Mouse (Mus musculus) heart, adult 2 months (tissue): ENCODE results near the gene Scd1. TPM values are rescaled to one million over a fixed set of nuclear protein-coding genes. Genes with fewer than 3 reads are reported as not detected.

Source experiments
- DNase-seq, 2 experiments: peaks; one replicate each; pipeline ENCODE4 v3.0.0; 2021
- H3K27ac ChIP-seq: fragments of 200-600 bp; 2 replicates; pipeline ENCODE4 v1.8.1; 2022
- H3K27me3 ChIP-seq: fragments of 200-500 bp; 2 replicates; pipeline ENCODE4 v1.6.1; 2012; ENCODE audit warnings: mild to moderate bottlenecking, low read length, inconsistent platforms, mixed read lengths; ENCODE audit not compliant: control insufficient read depth, insufficient read depth
- H3K36me3 ChIP-seq: fragments of 200-500 bp; 2 replicates; pipeline ENCODE4 v1.6.1; 2012; ENCODE audit warnings: low read length, inconsistent platforms; ENCODE audit not compliant: control insufficient read depth, insufficient read depth
- H3K4me1 ChIP-seq: fragments of 200-500 bp; 2 replicates; pipeline ENCODE4 v1.6.1; 2011; ENCODE audit warnings: low read length; ENCODE audit not compliant: control insufficient read depth, insufficient read depth
- H3K4me3 ChIP-seq: fragments of 200-600 bp; 2 replicates; pipeline ENCODE4 v1.8.1; 2022
- H3K79me2 ChIP-seq: fragments of 200-500 bp; replicated peaks from 2 replicates; pipeline ENCODE4 v1.6.1; 2012; ENCODE audit warnings: mild to moderate bottlenecking, inconsistent platforms, low read length, moderate library complexity, mixed read lengths; ENCODE audit not compliant: control insufficient read depth, insufficient read depth
- H3K9ac ChIP-seq: fragments of 200-500 bp; 2 replicates; pipeline ENCODE4 v1.6.1; 2012; ENCODE audit warnings: low read depth, mild to moderate bottlenecking, control low read depth, inconsistent platforms, low read length, mixed read lengths
- CTCF ChIP-seq: fragments of 200-600 bp; IDR thresholded peaks from 2 replicates; pipeline ENCODE4 v1.8.1; 2022; ENCODE audit warnings: antibody characterized with exemption, mild to moderate bottlenecking, moderate library complexity
- EP300 ChIP-seq: fragments of 200-500 bp; IDR thresholded peaks from 2 replicates; pipeline ENCODE4 v1.6.1; 2011; ENCODE audit warnings: low read depth, low read length, control low read depth; ENCODE audit not compliant: insufficient read depth
- POLR2A ChIP-seq: fragments of 200-500 bp; IDR thresholded peaks from 2 replicates; pipeline ENCODE4 v1.6.1; 2011; ENCODE audit warnings: mild to moderate bottlenecking, low read depth, low read length, control low read depth; ENCODE audit not compliant: insufficient read depth
- WGBS: fragments of 180-500 bp; shearing (Covaris S2); methylation state at CpG from one replicate; pipeline ENCODE4 v1.1.7; 2018; 5-methylcytosine and 5-hydroxymethylcytosine counted together
- intact Hi-C: fragments of 180-260 bp; cut with DNase I; formaldehyde crosslinking; loops from one replicate; pipeline ENCODE4 v1.15.1; 2025
- polyA plus RNA-seq: library from polyadenylated mRNA; depleted of rRNA; stranded (reverse); fragments of >200 nt; gene quantifications from 2 replicates; pipeline ENCODE4 v1.2.3, GENCODE M21; 2012
- total RNA-seq, 2 experiments: library from RNA; stranded (reverse); gene quantifications; 2 replicates each; pipeline ENCODE4 v1.2.3; 2021

Scd1 gene
- total and polyA plus RNA-seq, 3 experiments = 25.9 to 1,844 (median 31.7) TPM

DNA sequence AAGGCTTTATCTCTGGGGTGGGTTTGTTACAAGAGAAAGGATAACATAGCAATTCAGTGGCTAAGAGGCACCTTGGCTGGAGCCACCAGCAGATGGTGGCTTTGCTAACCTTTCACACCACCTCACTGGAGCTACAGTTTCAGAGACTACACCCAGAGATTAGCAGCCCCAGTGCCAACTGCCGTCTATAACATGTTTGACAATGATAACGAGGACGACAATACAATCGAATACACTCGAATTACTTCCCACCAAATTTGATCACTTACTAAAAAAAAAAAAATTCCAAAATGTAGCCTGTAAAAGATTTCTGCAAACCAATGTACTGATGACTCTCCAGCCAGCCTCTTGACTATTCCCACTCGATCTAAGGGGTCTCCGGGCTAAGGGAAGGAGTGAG lies 12.7 kb downstream of the Scd1 start:
- Histone ChIP-seq H3K27ac (no peak overlapping the region), H3K79me2 (no peaks in the 10 kb centered on the region), H3K36me3 (no peaks in the 10 kb centered on the region), H3K4me1 (no peaks in the 10 kb centered on the region; the same call in 1 of the 2 replicates), H3K27me3 (no peaks in the 10 kb centered on the region), H3K4me3 (no peak overlapping the region), H3K9ac (no peak overlapping the region)
- WGBS = 61% methylated on average over 7 of the region's 7 CpGs
- intact Hi-C loops = no loop called here
- TF ChIP-seq CTCF = no peak
- TF ChIP-seq EP300 = no peak
- TF ChIP-seq POLR2A = no peak
- no peak for DNase-seq

DNA sequence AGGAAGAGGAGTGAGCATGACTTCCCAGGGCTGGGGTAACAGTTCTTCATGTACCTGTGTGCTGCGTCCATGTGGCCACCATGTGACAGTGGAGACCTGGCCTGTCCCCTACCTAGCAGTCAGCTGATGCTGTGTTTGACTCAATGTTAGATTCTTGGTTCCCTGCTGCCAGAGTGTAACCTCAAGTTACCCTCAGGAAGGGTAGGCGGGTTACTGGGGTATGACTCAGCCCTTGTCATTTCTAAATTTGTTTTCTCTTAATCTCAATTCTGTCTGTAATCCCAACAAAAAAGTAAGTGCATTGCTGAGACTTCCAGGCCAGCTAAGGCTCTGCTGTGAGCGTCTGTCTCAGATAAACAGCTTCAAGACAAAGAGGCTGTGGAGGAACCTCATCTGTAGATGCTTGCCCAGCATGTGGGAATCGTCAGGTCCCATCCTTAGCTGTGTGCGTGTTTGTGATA lies 13.7 kb downstream of the Scd1 start:
- Histone ChIP-seq H3K79me2 (no peaks in the 10 kb centered on the region), H3K36me3 (no peaks in the 10 kb centered on the region), H3K27ac (peak overlapping the region; percentile 15), H3K4me3 (no peak overlapping the region), H3K4me1 (peaks cover 2% of the 10 kb centered on the region), H3K27me3 (no peaks in the 10 kb centered on the region), H3K9ac (no peak overlapping the region)
- WGBS = 55% methylated on average over 5 of the region's 5 CpGs
- TF ChIP-seq POLR2A (no peak), EP300 (no peak), CTCF (no peak)
- peak in 1 of 2 experiments; percentile 34 for DNase-seq
- intact Hi-C loops = no loop called here

DNA sequence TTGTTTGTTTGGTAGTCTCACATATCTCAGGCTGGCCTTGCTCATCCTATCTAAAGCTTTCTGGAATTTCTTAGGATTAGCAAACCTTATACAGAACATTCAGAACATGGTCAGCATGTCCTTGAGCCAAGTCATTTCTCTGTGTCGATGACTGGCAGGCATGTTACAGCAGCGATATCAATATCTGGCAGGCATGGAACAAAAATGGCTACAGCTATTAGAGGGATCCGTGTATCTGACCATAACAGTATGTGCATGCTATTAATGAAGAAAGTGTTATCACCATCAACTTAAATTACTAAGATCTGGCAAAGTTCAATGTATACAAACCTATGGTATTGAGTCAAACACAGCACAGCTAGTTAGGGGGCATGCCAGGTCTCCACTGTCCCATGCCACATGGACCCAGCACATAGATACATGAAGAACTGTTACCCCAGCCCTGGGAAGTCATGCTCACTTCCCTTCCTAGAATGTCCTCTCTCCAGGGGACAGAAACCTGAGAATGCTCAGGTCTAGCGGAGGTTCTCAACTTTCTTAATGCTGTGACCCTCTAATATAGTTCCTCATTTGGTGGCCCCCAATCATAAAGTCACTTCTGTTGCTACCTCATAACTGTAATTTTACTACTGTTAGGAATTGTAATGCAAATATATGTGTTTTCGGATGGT lies 15.2 kb downstream of the Scd1 start:
- Histone ChIP-seq H3K4me1 (peaks cover 6% of the 10 kb centered on the region), H3K79me2 (no peaks in the 10 kb centered on the region), H3K36me3 (peaks cover under 1% of the 10 kb centered on the region; the same call in 1 of the 2 replicates), H3K27ac (no peak overlapping the region), H3K9ac (no peak overlapping the region), H3K27me3 (no peaks in the 10 kb centered on the region), H3K4me3 (no peak overlapping the region)
- TF ChIP-seq POLR2A (no peak), CTCF (no peak), EP300 (no peak)
- intact Hi-C loops = no loop called here
- WGBS = 75% methylated on average over 5 of the region's 5 CpGs
- no peak for DNase-seq

DNA sequence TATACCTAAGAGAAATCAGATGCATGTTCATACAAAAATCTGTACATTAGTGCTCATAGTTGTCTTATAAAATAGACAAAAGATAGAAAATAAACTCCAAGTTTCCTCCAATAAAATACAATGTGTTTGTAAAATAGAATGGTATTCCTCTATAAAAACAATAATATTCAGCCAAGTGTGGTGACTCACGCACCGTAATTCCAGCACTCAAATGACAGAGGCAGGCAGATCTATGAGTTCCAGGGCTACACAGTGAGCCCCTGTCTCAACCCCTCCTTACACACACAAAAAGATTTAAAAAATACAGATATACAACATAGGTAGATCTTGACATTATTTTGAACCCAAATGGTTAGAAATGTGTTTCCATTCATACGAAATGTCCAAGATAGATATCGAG lies 15.8 kb downstream of the Scd1 start:
- Histone ChIP-seq H3K27ac (no peak overlapping the region), H3K9ac (no peak overlapping the region), H3K4me1 (peaks cover 6% of the 10 kb centered on the region), H3K4me3 (no peak overlapping the region), H3K27me3 (no peaks in the 10 kb centered on the region), H3K79me2 (no peaks in the 10 kb centered on the region), H3K36me3 (peaks cover 2% of the 10 kb centered on the region; the same call in 1 of the 2 replicates)
- intact Hi-C loops = no loop called here
- TF ChIP-seq EP300 = no peak
- TF ChIP-seq CTCF = no peak
- TF ChIP-seq POLR2A = no peak
- 82% methylated on average over 4 of the region's 4 CpGs for WGBS
- DNase-seq = no peak

DNA sequence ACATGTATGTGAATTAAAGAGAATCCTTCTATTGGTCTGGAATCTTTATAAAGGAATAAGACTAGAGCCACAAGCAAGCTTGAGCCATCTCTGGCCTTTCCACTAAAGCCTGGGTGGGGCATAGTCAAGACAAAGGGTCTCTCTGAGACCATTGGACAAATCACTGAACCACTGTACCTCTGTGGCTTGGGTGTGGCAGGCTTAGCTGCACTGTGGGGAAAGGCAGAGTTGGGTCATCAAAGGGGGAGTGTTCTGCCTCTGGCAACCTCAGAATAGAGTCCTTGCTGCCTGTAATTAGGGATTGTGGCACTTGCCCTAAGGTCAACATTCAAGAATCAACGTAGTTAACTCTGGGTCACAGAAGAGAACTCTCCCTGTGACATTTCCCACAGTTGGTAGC lies 18.2 kb downstream of the Scd1 start:
- Histone ChIP-seq H3K27me3 (no peaks in the 10 kb centered on the region), H3K4me1 (peaks cover 6% of the 10 kb centered on the region), H3K27ac (no peak overlapping the region; the same call in 1 of the 2 replicates), H3K4me3 (no peak overlapping the region), H3K79me2 (no peaks in the 10 kb centered on the region), H3K36me3 (peaks cover 2% of the 10 kb centered on the region; the same call in 1 of the 2 replicates), H3K9ac (no peak overlapping the region)
- 44% methylated on average over 1 of the region's 1 CpGs for WGBS
- TF ChIP-seq EP300 (no peak), POLR2A (no peak), CTCF (no peak)
- intact Hi-C loops = loop anchor here (2.0 kb wide), 1 partner anchor 17 kb away; the partner anchor contains the start of gene Scd1
- peak in 1 of 2 experiments; percentile 31 for DNase-seq
